Mouse (Mus musculus): ENCODE measurements around the gene Lrrc10b. TPM values are rescaled to one million over a fixed set of nuclear protein-coding genes. Genes with fewer than 3 reads are reported as not detected.

Gene Lrrc10b
- polyA plus RNA-seq, 1 experiment from 2014 or later: 0.06 TPM

- ChIA-PET POLR2A (interaction anchor here (0.6 to 1.0 kb wide), 2 partner anchors 50 to 66 kb away, joined by 3 to 4 read pairs; no protein-coding TSS in a partner anchor), CTCF (no interaction called here)
- DNase-seq (ENCODE audit: low read depth, low spot score) (peak; percentile 53), ATAC-seq (peak; percentile 40)
- H3K27me3 ChIP-seq: peaks cover 17% of the 10 kb centered on the region
- in situ Hi-C loops (cut with MboI; ENCODE audit: low pct_unique_long_range_greater_than_20kb): no loop called here
- TF ChIP-seq CTCF (IDR thresholded peaks at IDR 0.05): no peak
These were observed 43.5 kb downstream of the Lrrc10b start for GRCm38 (mm10) chr19:10413701-10414242.

Other genes with a start within 250 kb of the Lrrc10b start
- 0.45 TPM for gene Myrf, start 216.7 kb downstream of the Lrrc10b start, polyA plus RNA-seq (2021)
- gene Dagla, start 152.6 kb downstream of the Lrrc10b start, polyA plus RNA-seq (2021): 2.9 TPM
- 4.1 TPM for gene Syt7, start 68.4 kb downstream of the Lrrc10b start, polyA plus RNA-seq (2021)
- gene Ppp1r32, start 25.5 kb upstream of the Lrrc10b start, polyA plus RNA-seq (2021): 0.14 TPM
- gene Cpsf7, start 67.8 kb upstream of the Lrrc10b start, polyA plus RNA-seq (2021): 71.9 TPM
- gene Sdhaf2, start 68.7 kb upstream of the Lrrc10b start, polyA plus RNA-seq (2021): 81.9 TPM
- 36.5 TPM for gene Tmem216, start 98.8 kb upstream of the Lrrc10b start, polyA plus RNA-seq (2021)
- gene Cyb561a3, start 119.7 kb upstream of the Lrrc10b start, polyA plus RNA-seq (2021): 40.0 TPM
- 50.3 TPM for gene Tmem138, start 119.9 kb upstream of the Lrrc10b start, polyA plus RNA-seq (2021)
- gene Ddb1, start 147.9 kb upstream of the Lrrc10b start, polyA plus RNA-seq (2021): 622 TPM
- gene Tkfc, start 148.2 kb upstream of the Lrrc10b start, polyA plus RNA-seq (2021): 39.4 TPM
- 0.06 TPM for gene Vwce, start 176.7 kb upstream of the Lrrc10b start, polyA plus RNA-seq (2021)
- 0.06 TPM for gene Pga5, start 220.6 kb upstream of the Lrrc10b start, polyA plus RNA-seq (2021)
- 52.9 TPM for gene Vps37c, start 231.3 kb upstream of the Lrrc10b start, polyA plus RNA-seq (2021)